Mouse (Mus musculus) urinary bladder, postnatal 36 days (tissue): ENCODE data around the gene Tmem254a.
"Not testable (repeated sequence)": the region's sequence is repeated elsewhere in the genome, so short reads cannot be mapped to it uniquely, and the experiment has no call there.

Source experiments
- DNase-seq, 2 experiments: peaks; one replicate each; pipeline ENCODE4 v3.0.0; 2022; ENCODE audit warnings: low spot score in 2 of 2, mixed read lengths in 1 of 2

Gene Tmem254a

GRCm38 (mm10) chr14:25927562-25927881 lies at the start of gene Tmem254a:
Gene Tmem254a (minus strand): TSS chr14:25927672.
- not testable (repeated sequence) for DNase-seq

GRCm38 (mm10) chr14:25957861-25958260 lies 30.4 kb upstream of the Tmem254a start:
- not testable (repeated sequence) for DNase-seq

- not testable (repeated sequence) for DNase-seq
Measured at GRCm38 (mm10) chr14:25938004-25938403, 10.5 kb upstream of the Tmem254a start, which contains the start of gene Cphx1. Gene Cphx1 (plus strand): TSS chr14:25938304.

- DNase-seq, result not testable (repeated sequence)
Measured at GRCm38 (mm10) chr14:25936867-25937630, 9.6 kb upstream of the Tmem254a start.

GRCm38 (mm10) chr14:25926814-25927561 lies 484 bp downstream of the Tmem254a start:
- DNase-seq, result not testable (repeated sequence)

GRCm38 (mm10) chr14:25918427-25919170 lies 8.9 kb downstream of the Tmem254a start:
- not testable (repeated sequence) for DNase-seq

GRCm38 (mm10) chr14:25908976-25909375 lies 18.5 kb downstream of the Tmem254a start:
- DNase-seq, result not testable (repeated sequence)

GRCm38 (mm10) chr14:25907272-25907671 lies 20.2 kb downstream of the Tmem254a start:
- DNase-seq, result not testable (repeated sequence)

- not testable (repeated sequence) for DNase-seq
Measured at GRCm38 (mm10) chr14:25905243-25905642, 22.2 kb downstream of the Tmem254a start.

- not testable (repeated sequence) for DNase-seq
Measured at GRCm38 (mm10) chr14:25903000-25903399, 24.5 kb downstream of the Tmem254a start, which contains the start of gene Plac9a. Gene Plac9a (minus strand): TSS chr14:25903100.

- DNase-seq, result not testable (repeated sequence)
Measured at GRCm38 (mm10) chr14:25895686-25896085, 31.8 kb downstream of the Tmem254a start.

GRCm38 (mm10) chr14:25894566-25894965 lies 32.9 kb downstream of the Tmem254a start:
- DNase-seq, result not testable (repeated sequence)

GRCm38 (mm10) chr14:25885886-25886285 lies 41.6 kb downstream of the Tmem254a start:
- not testable (repeated sequence) for DNase-seq

GRCm38 (mm10) chr14:25881769-25882168 lies 45.7 kb downstream of the Tmem254a start:
- DNase-seq, result not testable (repeated sequence)

- not testable (repeated sequence) for DNase-seq
Measured at GRCm38 (mm10) chr14:25876640-25877039, 50.8 kb downstream of the Tmem254a start.
